Comparison of ENCODE assay signal across 24 mouse cellular contexts in the genomic region with DNA sequence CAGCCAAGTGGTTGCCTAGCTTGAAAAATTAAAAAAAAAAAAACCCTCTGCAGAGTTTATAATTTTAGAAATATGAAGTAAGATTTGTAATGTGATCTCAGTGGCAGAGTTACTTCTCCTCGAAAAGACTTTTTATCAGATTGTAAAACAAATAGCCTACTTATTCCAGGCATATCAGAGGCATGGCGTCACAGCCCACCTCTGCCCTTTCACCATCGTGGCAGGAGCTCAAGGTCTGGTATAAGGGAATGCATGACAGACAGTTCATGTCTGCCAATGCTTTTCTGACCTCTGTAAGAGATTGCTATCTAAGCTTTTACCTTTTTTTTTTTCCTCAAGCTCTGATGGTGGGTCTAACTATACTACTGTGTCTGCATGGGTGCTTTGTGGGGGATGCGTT. TPM values are rescaled to one million over a fixed set of nuclear protein-coding genes. Genes with fewer than 3 reads are reported as not detected.
DNase-seq lines count a peak whose midpoint lies in the region; ATAC-seq and TF ChIP-seq lines count a peak whose summit lies in the region.
"Had no signal": no experiment of that assay in that cellular context is flagged by ENCODE, and none has a peak within 500 bp of the region (broad histone marks: within the 10 kb centered on the region; RNA-seq: fewer than 3 reads in every experiment).

No protein-coding gene starts in this region.

- no peaks in the 10 kb centered on the region for H3K4me1 ChIP-seq in lung, postnatal 0 days (ENCODE audit: insufficient read depth, low read depth, low read length)
- peaks cover 30% of the 10 kb centered on the region for H3K4me1 ChIP-seq in embryonic facial prominence, embryonic 12.5 days
- H3K4me1 ChIP-seq in limb, embryonic 14.5 days (ENCODE audit: control insufficient read depth, insufficient read depth, low read length) = peaks cover 33% of the 10 kb centered on the region

- TF ChIP-seq POLR2A in limb, embryonic 14.5 days (IDR thresholded peaks at IDR 0.05; ENCODE audit: borderline replicate concordance, extremely low read depth, insufficient read depth, insufficient read length) = no peak

- 24% methylated on average over 4 of the region's 4 CpGs for WGBS in lung, postnatal 0 days
- WGBS in embryonic facial prominence, embryonic 12.5 days = 28% methylated on average over 4 of the region's 4 CpGs
- 24% methylated on average over 4 of the region's 4 CpGs for WGBS in limb, embryonic 14.5 days

- no peaks in the 10 kb centered on the region for H3K27me3 ChIP-seq in lung, postnatal 0 days (replicated peaks; ENCODE audit: insufficient read depth, low read length)
- H3K27me3 ChIP-seq in embryonic facial prominence, embryonic 12.5 days = no peaks in the 10 kb centered on the region
- H3K27me3 ChIP-seq in limb, embryonic 14.5 days (ENCODE audit: control insufficient read depth, insufficient read depth, low read length) = no peaks in the 10 kb centered on the region
- H3K27me3 ChIP-seq: kidney, embryonic 15.5 days; Patski had no signal

- intact Hi-C loops in heart, postnatal 25 days (cut with DNase I) = no loop called here

- no peaks in the 10 kb centered on the region for H3K9me3 ChIP-seq in lung, postnatal 0 days (ENCODE audit: low read length)
- H3K9me3 ChIP-seq in embryonic facial prominence, embryonic 12.5 days = no peaks in the 10 kb centered on the region
- no peaks in the 10 kb centered on the region for H3K9me3 ChIP-seq in limb, embryonic 14.5 days (ENCODE audit: control insufficient read depth, low read length)
- H3K9me3 ChIP-seq: heart, embryonic 12.5 days; hindbrain, embryonic 13.5 days; kidney, embryonic 15.5 days had no signal

- no peak for TF ChIP-seq EP300 in lung, postnatal 0 days (IDR thresholded peaks at IDR 0.05)

- DNase-seq in embryo, embryonic 10 days (ENCODE audit: low spot score) = peak; percentile 36
- no peak for DNase-seq in embryo, embryonic 9.5 days (ENCODE audit: extremely low spot score)
- peak; percentile 23 for DNase-seq in lung, postnatal 0 days (ENCODE audit: low spot score)
- no peak for DNase-seq in lung, postnatal 25 days (ENCODE audit: low spot score)
- no peak for DNase-seq in limb, embryonic 14.5 days (ENCODE audit: low spot score)
- DNase-seq in heart, postnatal 25 days (ENCODE audit: low spot score) = no peak
- no peak for DNase-seq in urinary bladder, adult 18-20 months (ENCODE audit: low spot score in 2 of 2)
- DNase-seq: cerebellum, adult 9-11 months; heart, postnatal 14 days; kidney, postnatal 4 days; liver, postnatal 0 days; lung, postnatal 4 days; right cerebral cortex, postnatal 4 days; thymus, postnatal 25 days had no signal

- no peak overlapping the region for H3K4me3 ChIP-seq in lung, postnatal 0 days (ENCODE audit: low read depth, low read length)
- H3K4me3 ChIP-seq in embryonic facial prominence, embryonic 12.5 days = no peak overlapping the region
- H3K4me3 ChIP-seq in limb, embryonic 14.5 days (replicated peaks; ENCODE audit: low read length) = no peak overlapping the region
- H3K4me3 ChIP-seq: erythroblast, embryonic 14.5 days; heart, embryonic 12.5 days; hindbrain, embryonic 13.5 days; kidney, embryonic 15.5 days had no signal

- H3K36me3 ChIP-seq in lung, postnatal 0 days (ENCODE audit: insufficient read depth, low read length) = no peaks in the 10 kb centered on the region
- no peaks in the 10 kb centered on the region for H3K36me3 ChIP-seq in embryonic facial prominence, embryonic 12.5 days
- H3K36me3 ChIP-seq in limb, embryonic 14.5 days (ENCODE audit: control insufficient read depth, insufficient read depth, low read length) = no peaks in the 10 kb centered on the region
- H3K36me3 ChIP-seq: heart, embryonic 12.5 days; hindbrain, embryonic 13.5 days; kidney, embryonic 15.5 days had no signal

- no peak overlapping the region for H3K9ac ChIP-seq in lung, postnatal 0 days (replicated peaks; ENCODE audit: low read depth)
- no peak overlapping the region for H3K9ac ChIP-seq in embryonic facial prominence, embryonic 12.5 days
- H3K9ac ChIP-seq in limb, embryonic 14.5 days (ENCODE audit: low read depth, low read length, severe bottlenecking) = no peak overlapping the region
- H3K9ac ChIP-seq: heart, embryonic 12.5 days; hindbrain, embryonic 13.5 days; liver, postnatal 0 days had no signal

- no peak overlapping the region for H3K4me2 ChIP-seq in lung, postnatal 0 days (replicated peaks; ENCODE audit: low read depth, low read length)
- H3K4me2 ChIP-seq in embryonic facial prominence, embryonic 12.5 days (replicated peaks) = no peak overlapping the region
- H3K4me2 ChIP-seq in limb, embryonic 14.5 days (replicated peaks; ENCODE audit: low read depth, low read length, severe bottlenecking) = no peak overlapping the region
- H3K4me2 ChIP-seq: hindbrain, embryonic 13.5 days had no signal

- H3K27ac ChIP-seq in lung, postnatal 0 days (ENCODE audit: low read length) = no peak overlapping the region
- peak overlapping the region; percentile 67 for H3K27ac ChIP-seq in embryonic facial prominence, embryonic 12.5 days
- H3K27ac ChIP-seq in limb, embryonic 14.5 days (replicated peaks; ENCODE audit: low read depth, low read length) = peak overlapping the region; percentile 19; the same call in 1 of the 2 replicates
- H3K27ac ChIP-seq: hindbrain, embryonic 13.5 days had no signal

- no peak for TF ChIP-seq CTCF in lung, postnatal 0 days (IDR thresholded peaks at IDR 0.05)

- no peak for ATAC-seq in lung, postnatal 0 days
- ATAC-seq in embryonic facial prominence, embryonic 12.5 days (ENCODE audit: insufficient number of reproducible peaks, insufficient read depth, low FRiP score, low TSS enrichment) = no peak
- no peak for ATAC-seq in limb, embryonic 14.5 days (ENCODE audit: low FRiP score, low read depth)
- ATAC-seq: forebrain, embryonic 14.5 days; inflammation-experienced regulatory T-cells, adult 6 months; liver, postnatal 0 days; Patski had no signal

RNA-seq across cellular contexts. Expression of a gene that starts 58.3 kb away (rescaled TPM):
- polyA plus RNA-seq in lung, postnatal 0 days (2015; fragmentation: Nextera tagmentation; extraction: Ambion mirVana) = 1.3 and 2.2 TPM in 2 replicates
- 32.1 and 38.7 TPM in 2 replicates for polyA plus RNA-seq in embryonic facial prominence, embryonic 12.5 days (2016; fragmentation: Nextera tagmentation; extraction: Ambion mirVana)
- polyA plus RNA-seq in limb, embryonic 14.5 days (2012; rRNA removed) = 9.2 and 14.0 TPM in 2 replicates
- polyA plus RNA-seq in limb, embryonic 14.5 days (2014; fragmentation: Nextera tagmentation; extraction: Ambion mirVana) = 10.7 and 13.8 TPM in 2 replicates
- 1 to 10 TPM in 1 of 2 experiments, under 1 TPM in 1; 0.70 to 1.4 TPM for total RNA-seq in heart, postnatal 25 days (2021)
- total RNA-seq: granulocyte monocyte progenitor cell, adult 5-6 weeks had no signal
- polyA plus RNA-seq: erythroblast, embryonic 14.5 days; inflammation-experienced regulatory T-cells, adult 6 months; liver, adult 2 months; Patski had no signal

Comparison
In these comparisons a context has a peak if more than half of its experiments do, and no peak if none do; other contexts are left out.
1. DNase-seq: peak in embryo, embryonic 10 days (single experiment) and lung, postnatal 0 days (single experiment); none in embryo, embryonic 9.5 days (single experiment), lung, postnatal 25 days (single experiment), limb, embryonic 14.5 days (single experiment), heart, postnatal 25 days (single experiment) and urinary bladder, adult 18-20 months (0 of 2).